Mouse (Mus musculus) ovary, postnatal 10 days (tissue): ENCODE results near the gene Ccnd3.
"Not testable (repeated sequence)": the region's sequence is repeated elsewhere in the genome, so short reads cannot be mapped to it uniquely, and the experiment has no call there.

Experiments used
- DNase-seq: peaks from one replicate; pipeline ENCODE4 v3.0.0; 2022; ENCODE audit warnings: low spot score

Gene Ccnd3

GRCm38 (mm10) chr17:47595248-47596161, 90.7 kb downstream of the Ccnd3 start:
- DNase-seq = peak; percentile 34

- no peak for DNase-seq
Measured at GRCm38 (mm10) chr17:47596162-47596838, 91.4 kb downstream of the Ccnd3 start.

- DNase-seq = no peak
Measured at GRCm38 (mm10) chr17:47596839-47597164, 92.0 kb downstream of the Ccnd3 start.

- DNase-seq = no peak
Measured at GRCm38 (mm10) chr17:47597261-47597660, 92.4 kb downstream of the Ccnd3 start.

- DNase-seq = no peak
Measured at GRCm38 (mm10) chr17:47597838-47598579, 93.2 kb downstream of the Ccnd3 start.

- not testable (repeated sequence) for DNase-seq
Measured at GRCm38 (mm10) chr17:47598580-47599304, 93.9 kb downstream of the Ccnd3 start.

GRCm38 (mm10) chr17:47599511-47600297, 94.9 kb downstream of the Ccnd3 start:
- no peak for DNase-seq

GRCm38 (mm10) chr17:47600601-47601388, 95.9 kb downstream of the Ccnd3 start:
- no peak for DNase-seq

GRCm38 (mm10) chr17:47601389-47601755, 96.5 kb downstream of the Ccnd3 start:
- no peak for DNase-seq

- no peak for DNase-seq
Measured at GRCm38 (mm10) chr17:47602289-47602688, 97.4 kb downstream of the Ccnd3 start.

- DNase-seq = no peak
Measured at GRCm38 (mm10) chr17:47606220-47606619, 101.4 kb downstream of the Ccnd3 start.

- no peak for DNase-seq
Measured at GRCm38 (mm10) chr17:47609182-47609581, 104.3 kb downstream of the Ccnd3 start.

- peak; percentile 93 for DNase-seq
Measured at GRCm38 (mm10) chr17:47610849-47611660, 106.2 kb downstream of the Ccnd3 start, which contains the start of the genes Bysl, Med20 and Gm20517. Gene Bysl (minus strand): TSS chr17:47611492. Gene Med20 (plus strand): TSS chr17:47611582. Gene Gm20517 (plus strand): TSS chr17:47611589.

GRCm38 (mm10) chr17:47611661-47611982, 106.8 kb downstream of the Ccnd3 start:
- DNase-seq = no peak

- DNase-seq = no peak
Measured at GRCm38 (mm10) chr17:47614018-47614417, 109.2 kb downstream of the Ccnd3 start.

GRCm38 (mm10) chr17:47616119-47616518, 111.3 kb downstream of the Ccnd3 start:
- no peak for DNase-seq

GRCm38 (mm10) chr17:47616652-47617051, 111.8 kb downstream of the Ccnd3 start:
- no peak for DNase-seq

- DNase-seq = no peak
Measured at GRCm38 (mm10) chr17:47617605-47618307, 112.9 kb downstream of the Ccnd3 start.
